Mouse (Mus musculus) v-Abl transformed pro-B cells (cell line): ENCODE results near the gene Hoxc10.

Source experiments
- in situ Hi-C, 2 experiments: fragments of 400-800 bp; cut with MboI; formaldehyde crosslinking; loops; one replicate each; pipeline ENCODE4 v1.15.1; 2025; ENCODE audit not compliant: unreplicated experiment in 2 of 2

Hoxc10 gene

GRCm38 (mm10) chr15:102965003-102965891 lies 1.3 kb upstream of the Hoxc10 start:
- in situ Hi-C loops, result loop anchor here in 1 of 2 experiments (10.0 kb wide), 1 partner anchor 200 kb away; no protein-coding TSS in a partner anchor

GRCm38 (mm10) chr15:102965892-102966775 lies 462 bp upstream of the Hoxc10 start:
- in situ Hi-C loops, result loop anchor here in 1 of 2 experiments (10.0 kb wide), 1 partner anchor 201 kb away; no protein-coding TSS in a partner anchor

DNA sequence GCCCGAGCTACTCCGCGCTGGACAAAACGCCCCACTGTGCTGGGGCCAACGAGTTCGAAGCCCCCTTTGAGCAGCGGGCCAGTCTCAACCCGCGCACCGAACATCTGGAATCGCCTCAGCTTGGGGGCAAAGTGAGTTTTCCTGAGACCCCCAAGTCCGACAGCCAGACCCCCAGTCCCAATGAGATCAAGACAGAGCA lies 615 bp downstream of the Hoxc10 start, which contains the start of gene Hoxc5:
Hoxc5 (plus strand) TSS at position 132 of the 199 bp plus-strand sequence.
- in situ Hi-C loops, result loop anchor here in 1 of 2 experiments (10.0 kb wide), 1 partner anchor 202 kb away; no protein-coding TSS in a partner anchor

- in situ Hi-C loops, result loop anchor here in 1 of 2 experiments (10.0 kb wide), 1 partner anchor 203 kb away; no protein-coding TSS in a partner anchor
These were observed 1.2 kb downstream of the Hoxc10 start for GRCm38 (mm10) chr15:102967511-102968397.

DNA sequence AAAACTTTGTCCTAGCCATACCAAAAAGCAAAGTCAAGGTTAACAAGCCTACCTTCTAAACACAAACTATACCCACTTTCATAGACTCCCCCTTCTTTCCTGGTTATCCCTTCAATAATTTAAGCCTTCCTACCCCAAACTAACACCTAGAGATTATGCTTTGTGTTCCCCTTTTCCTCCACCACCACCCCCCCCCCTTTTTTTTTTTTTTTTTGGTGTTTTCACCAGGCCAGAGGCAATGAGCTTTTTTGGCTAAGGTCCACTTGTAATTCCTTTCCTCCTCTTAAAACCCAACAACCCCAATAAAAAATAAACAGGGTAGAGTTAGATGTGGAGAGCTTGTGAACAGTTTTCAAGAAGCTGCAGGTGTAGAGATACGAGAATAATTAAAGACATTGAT lies 2.7 kb downstream of the Hoxc10 start:
- in situ Hi-C loops, result loop anchor here in 1 of 2 experiments (10.0 kb wide), 1 partner anchor 204 kb away; no protein-coding TSS in a partner anchor

DNA sequence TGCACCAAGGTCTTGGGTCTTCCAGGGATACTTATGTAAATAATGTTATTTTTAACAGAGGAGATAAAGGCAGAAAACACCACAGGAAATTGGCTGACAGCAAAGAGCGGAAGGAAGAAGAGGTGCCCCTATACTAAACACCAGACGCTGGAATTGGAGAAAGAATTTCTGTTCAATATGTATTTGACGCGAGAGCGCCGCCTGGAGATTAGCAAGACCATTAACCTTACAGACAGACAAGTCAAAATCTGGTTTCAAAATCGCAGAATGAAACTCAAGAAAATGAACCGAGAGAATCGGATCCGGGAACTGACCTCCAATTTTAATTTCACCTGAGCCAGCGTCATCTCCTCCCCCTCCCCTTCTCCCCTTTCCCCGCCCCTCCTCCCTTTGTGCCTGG lies 4.1 kb downstream of the Hoxc10 start:
- in situ Hi-C loops, result no loop called here

DNA sequence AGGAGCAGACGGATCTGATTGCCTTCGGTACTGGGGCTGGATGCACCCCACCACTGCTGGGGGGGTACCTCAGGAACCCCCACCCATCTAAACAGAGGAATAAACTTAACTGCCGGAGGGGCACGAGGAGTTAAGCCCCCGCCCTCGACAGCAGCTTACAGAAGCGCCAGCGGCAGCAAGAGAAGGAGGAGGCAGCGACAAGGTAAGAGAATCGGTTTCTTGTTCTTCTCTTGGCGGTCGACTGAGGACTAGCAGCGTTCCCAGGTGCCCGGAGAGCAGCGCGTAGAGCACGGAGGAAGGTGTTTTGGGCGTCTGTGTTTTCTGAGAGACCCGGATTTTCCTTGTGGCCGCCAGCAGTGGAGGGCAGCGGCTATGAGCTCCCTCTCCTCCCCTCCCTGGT lies 5.7 kb downstream of the Hoxc10 start:
- in situ Hi-C loops, result no loop called here

- in situ Hi-C loops, result no loop called here
These were observed 6.2 kb downstream of the Hoxc10 start for GRCm38 (mm10) chr15:102972753-102973152.

- in situ Hi-C loops, result no loop called here
These were observed 8.4 kb downstream of the Hoxc10 start for GRCm38 (mm10) chr15:102975034-102975433.

DNA sequence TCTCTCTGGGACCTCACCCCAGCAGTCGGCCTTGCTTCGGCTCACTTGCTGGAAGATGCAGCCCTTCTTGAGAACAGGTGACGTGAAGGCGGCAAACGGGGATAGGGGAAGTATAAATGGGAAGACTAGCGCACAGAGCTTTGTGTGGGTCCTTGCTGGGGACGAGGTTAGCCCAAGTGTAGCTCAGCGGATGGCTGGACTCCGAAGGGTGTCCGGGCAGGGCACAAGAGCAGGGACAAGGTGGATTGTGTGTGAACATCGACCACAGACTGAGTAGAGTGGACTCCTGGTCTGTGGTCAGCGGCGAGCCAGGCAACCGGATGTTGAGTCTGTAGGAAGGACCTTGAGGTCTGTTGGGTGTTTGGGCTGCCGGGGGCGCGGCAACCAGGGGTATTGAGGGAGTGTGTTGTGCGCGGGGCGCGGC lies 9.1 kb downstream of the Hoxc10 start:
- in situ Hi-C loops, result no loop called here

GRCm38 (mm10) chr15:102976171-102976570 lies 9.6 kb downstream of the Hoxc10 start, which contains the start of gene Hoxc9:
Hoxc9 (plus strand) TSS chr15:102976439.
- in situ Hi-C loops, result no loop called here

DNA sequence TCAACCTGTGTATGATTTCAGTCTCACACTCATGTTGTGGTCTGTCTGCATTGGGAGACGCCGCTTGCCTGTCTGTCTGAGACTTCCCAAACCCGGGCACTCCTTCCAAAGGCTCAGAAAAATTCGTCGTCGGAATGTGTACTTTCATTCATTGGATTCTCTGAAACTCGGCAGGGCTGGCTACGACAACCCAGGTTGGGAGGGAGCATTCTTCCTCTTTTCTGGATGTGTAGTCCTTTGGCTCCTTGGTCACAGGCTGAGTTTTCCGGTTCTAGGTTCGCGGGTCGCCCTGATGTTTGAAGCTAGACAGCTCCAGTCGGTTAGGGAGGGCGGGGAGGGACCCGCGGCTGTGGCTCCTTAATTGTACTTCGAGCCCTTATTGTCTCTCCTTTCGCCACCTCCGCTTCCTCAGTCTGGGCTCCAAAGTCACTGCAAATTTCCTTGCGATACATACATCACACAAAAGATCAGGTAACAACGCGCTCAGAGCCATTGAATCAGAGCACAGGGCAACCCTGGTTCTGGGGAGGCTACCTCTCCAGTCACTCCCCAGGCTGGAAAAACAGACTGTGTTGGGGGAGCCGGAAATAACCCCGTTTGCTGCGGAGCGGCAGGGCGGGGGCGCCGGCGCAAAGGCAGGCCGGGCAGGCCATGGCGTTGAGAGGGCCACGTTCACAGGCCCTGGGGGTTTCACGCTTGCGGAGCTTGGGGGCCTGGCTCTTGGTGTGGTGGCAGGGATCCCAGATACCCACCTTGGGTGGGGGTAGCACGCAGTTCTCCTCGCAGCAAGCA lies 10.2 kb downstream of the Hoxc10 start:
- in situ Hi-C loops, result no loop called here

- in situ Hi-C loops, result no loop called here
These were observed 10.9 kb downstream of the Hoxc10 start for GRCm38 (mm10) chr15:102977423-102977974.

- in situ Hi-C loops, result no loop called here
These were observed 12.3 kb downstream of the Hoxc10 start for GRCm38 (mm10) chr15:102978615-102979515.

DNA sequence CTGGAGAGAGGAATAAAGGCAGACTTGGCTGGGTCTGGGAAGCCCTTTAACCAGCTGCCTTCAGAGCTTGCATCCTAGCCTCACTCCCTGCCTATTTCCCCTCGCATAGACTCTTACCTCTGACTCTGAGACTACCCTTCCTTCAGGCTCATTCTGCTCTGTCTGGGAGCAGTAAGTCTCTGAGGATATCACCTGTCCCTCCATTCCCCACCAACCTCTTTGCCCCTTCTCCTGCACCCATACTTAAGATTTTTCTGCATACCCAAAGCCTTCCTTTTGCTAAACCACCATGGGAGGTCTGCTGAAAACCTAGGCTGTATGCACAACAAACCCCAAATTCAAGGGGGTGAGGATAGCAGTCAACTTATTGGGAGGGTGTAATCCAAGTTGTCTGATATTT lies 13.3 kb downstream of the Hoxc10 start:
- in situ Hi-C loops, result loop anchor here (10.0 kb wide), 2 partner anchors 335 to 365 kb away; partner anchors contain the start of genes Gpr84 (in 2 of the 2) and Zfp385a (in 1 of the 2)

GRCm38 (mm10) chr15:102980352-102980751 lies 13.8 kb downstream of the Hoxc10 start:
- in situ Hi-C loops, result loop anchor here (10.0 kb wide), 2 partner anchors 334 to 364 kb away; partner anchors contain the start of genes Gpr84 (in 2 of the 2) and Zfp385a (in 1 of the 2)

GRCm38 (mm10) chr15:102980912-102981311 lies 14.3 kb downstream of the Hoxc10 start:
- in situ Hi-C loops, result loop anchor here (10.0 kb wide), 2 partner anchors 334 to 364 kb away; partner anchors contain the start of genes Gpr84 (in 2 of the 2) and Zfp385a (in 1 of the 2)
